Mouse (Mus musculus): Measurements from ENCODE around the gene Muc13. TPM values are rescaled to one million over a fixed set of nuclear protein-coding genes. Genes with fewer than 3 reads are reported as not detected.
A peak's percentile ranks its signal among the peaks of the same experiment; 100 is the strongest.

Muc13 gene
- polyA plus RNA-seq, 1 experiment from 2014 or later: not detected

DNA sequence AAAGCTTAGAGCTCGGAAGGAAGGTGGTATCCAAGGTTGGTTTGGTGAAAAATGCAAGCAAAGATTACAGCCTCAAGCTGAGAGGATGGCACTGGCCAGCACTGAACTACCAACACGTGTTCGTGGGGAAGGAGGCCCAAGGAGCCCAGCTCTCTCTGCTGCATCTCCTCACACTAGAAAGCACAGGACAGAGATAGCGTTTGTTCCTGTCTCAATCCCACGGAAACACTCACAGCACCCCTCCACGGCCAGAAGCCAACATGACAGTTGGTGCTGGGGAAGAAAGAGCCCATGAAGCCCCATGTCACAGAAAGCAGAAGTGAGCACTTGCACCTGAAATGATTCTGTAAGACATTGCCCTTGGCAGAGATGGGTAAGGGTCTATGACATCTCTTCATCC is 37.4 kb upstream of the Muc13 start:
- Histone ChIP-seq H3K9ac (no peak overlapping the region), H3K27me3 (no peaks in the 10 kb centered on the region), H3K4me2 (no peak overlapping the region), H3K9me3 (no peaks in the 10 kb centered on the region), H3K4me3 (no peak overlapping the region), H3K36me3 (peaks cover 5% of the 10 kb centered on the region; the same call in 1 of the 2 replicates), H3K4me1 (replicated peaks) (no peaks in the 10 kb centered on the region), H3K27ac (no peak overlapping the region)
- ATAC-seq (ENCODE audit: low FRiP score): no peak
- WGBS: 61% methylated on average over 6 of the region's 6 CpGs

DNA sequence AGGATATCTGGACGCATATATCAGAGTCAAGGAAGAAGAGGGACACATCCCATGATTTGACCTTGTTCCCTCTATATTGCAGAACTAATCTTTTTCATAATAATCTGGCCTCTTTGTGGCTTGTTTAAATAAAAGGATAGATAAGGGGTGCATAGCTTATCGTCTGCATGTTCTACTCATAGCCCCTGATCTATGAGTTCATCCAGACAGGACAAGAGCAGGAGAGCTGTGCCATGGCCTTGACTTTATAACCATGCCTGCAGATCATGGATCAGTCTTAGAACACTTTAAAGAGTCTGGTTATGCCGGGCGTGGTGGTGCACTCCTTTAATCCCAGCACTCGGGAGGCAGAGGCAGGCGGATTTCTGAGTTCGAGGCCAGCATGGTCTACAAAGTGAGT is 34.6 kb upstream of the Muc13 start:
- Histone ChIP-seq H3K4me2 (no peak overlapping the region), H3K4me1 (replicated peaks) (peaks cover 3% of the 10 kb centered on the region), H3K27ac (no peak overlapping the region), H3K9ac (no peak overlapping the region), H3K36me3 (0 out of 2 replicates have a peak, but pooled peaks cover 3% of the 10 kb centered on the region), H3K9me3 (no peaks in the 10 kb centered on the region), H3K4me3 (no peak overlapping the region), H3K27me3 (no peaks in the 10 kb centered on the region)
- ATAC-seq (ENCODE audit: low FRiP score): no peak
- WGBS: 94% methylated on average over 7 of the region's 7 CpGs

- H3K9ac ChIP-seq: no peak overlapping the region
- H3K9me3 ChIP-seq: no peaks in the 10 kb centered on the region
- no peaks in the 10 kb centered on the region for H3K36me3 ChIP-seq
- H3K4me1 ChIP-seq (replicated peaks): peaks cover 12% of the 10 kb centered on the region
- H3K27ac ChIP-seq: no peak overlapping the region
- no peak overlapping the region for H3K4me3 ChIP-seq
- no peak for ATAC-seq (ENCODE audit: low FRiP score)
- 32% methylated on average over 5 of the region's 5 CpGs for WGBS
- H3K4me2 ChIP-seq: peak overlapping the region; percentile 3; the same call in 1 of the 2 replicates
- H3K27me3 ChIP-seq: no peaks in the 10 kb centered on the region
Observed at GRCm38 (mm10) chr16:33760542-33760941, 33.3 kb upstream of the Muc13 start.

DNA sequence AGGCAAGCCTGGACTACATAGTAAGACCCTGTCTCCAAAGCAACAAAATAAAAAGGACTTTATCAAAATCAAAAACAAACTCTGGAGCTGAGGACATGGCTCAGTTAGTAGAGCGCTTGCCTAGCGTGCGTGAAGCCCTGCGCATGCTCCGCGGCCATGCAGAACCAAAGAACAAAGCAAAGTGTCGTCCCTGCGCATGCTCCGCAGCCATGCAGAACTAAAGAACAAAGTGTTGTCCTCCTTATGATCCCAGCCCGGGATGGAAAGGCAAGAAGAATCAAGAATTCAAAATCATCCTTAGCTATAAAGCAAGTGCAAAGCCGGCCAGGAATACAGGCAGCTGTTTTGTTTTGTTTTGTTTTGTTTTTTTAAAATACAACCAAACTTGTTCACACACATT is 32.8 kb upstream of the Muc13 start:
- H3K4me2 ChIP-seq: peak overlapping the region; percentile 3; the same call in 1 of the 2 replicates
- 41% methylated on average over 11 of the region's 11 CpGs for WGBS

GRCm38 (mm10) chr16:33764501-33765193 is 29.2 kb upstream of the Muc13 start:
- H3K36me3 ChIP-seq: 0 out of 2 replicates have a peak, but pooled peaks cover 5% of the 10 kb centered on the region
- H3K9me3 ChIP-seq: no peaks in the 10 kb centered on the region
- H3K4me3 ChIP-seq: no peak overlapping the region
- peak overlapping the region; percentile 46 for H3K27ac ChIP-seq
- WGBS: 38% methylated on average over 12 of the region's 12 CpGs
- ATAC-seq (ENCODE audit: low FRiP score): no peak
- no peaks in the 10 kb centered on the region for H3K27me3 ChIP-seq
- 0 out of 2 replicates have a peak overlapping the region, but pooled peaks have one; percentile 4 for H3K9ac ChIP-seq
- H3K4me2 ChIP-seq: peak overlapping the region; percentile 30
- peaks cover 12% of the 10 kb centered on the region for H3K4me1 ChIP-seq (replicated peaks)

More for the DNA sequence above, 32.8 kb upstream of the Muc13 start:
- Histone ChIP-seq H3K36me3 (no peaks in the 10 kb centered on the region), H3K27me3 (no peaks in the 10 kb centered on the region), H3K9ac (no peak overlapping the region), H3K4me3 (no peak overlapping the region), H3K9me3 (no peaks in the 10 kb centered on the region), H3K4me1 (replicated peaks) (peaks cover 12% of the 10 kb centered on the region), H3K27ac (no peak overlapping the region)
- ATAC-seq (ENCODE audit: low FRiP score): peak; percentile 57; the same call in 1 of the 2 replicates

DNA sequence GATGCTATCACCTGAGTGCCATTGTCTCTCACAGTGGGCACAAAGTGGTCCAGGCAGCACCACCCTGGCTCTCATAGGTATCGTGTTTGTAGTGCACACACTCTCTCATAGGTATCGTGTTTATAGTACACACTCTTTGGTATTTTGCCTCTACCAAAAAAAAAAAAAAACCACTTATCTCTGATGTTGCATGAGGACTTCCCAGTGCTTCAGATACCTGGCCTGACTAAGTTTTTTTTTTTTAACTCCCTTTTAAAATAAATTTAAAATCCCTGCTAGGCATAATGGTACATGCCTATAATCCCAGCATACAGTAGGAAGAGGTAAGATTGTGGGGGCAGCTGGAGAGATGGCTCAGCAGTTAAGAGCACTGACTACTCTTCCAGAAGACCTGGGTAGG is 28.4 kb upstream of the Muc13 start:
- H3K36me3 ChIP-seq: 0 out of 2 replicates have a peak, but pooled peaks cover 5% of the 10 kb centered on the region
- H3K27ac ChIP-seq: no peak overlapping the region
- WGBS: 93% methylated on average over 2 of the region's 2 CpGs
- H3K9me3 ChIP-seq: no peaks in the 10 kb centered on the region
- no peak for ATAC-seq (ENCODE audit: low FRiP score)
- H3K4me1 ChIP-seq (replicated peaks): peaks cover 12% of the 10 kb centered on the region
- H3K9ac ChIP-seq: no peak overlapping the region
- no peaks in the 10 kb centered on the region for H3K27me3 ChIP-seq
- no peak overlapping the region for H3K4me2 ChIP-seq
- no peak overlapping the region for H3K4me3 ChIP-seq

DNA sequence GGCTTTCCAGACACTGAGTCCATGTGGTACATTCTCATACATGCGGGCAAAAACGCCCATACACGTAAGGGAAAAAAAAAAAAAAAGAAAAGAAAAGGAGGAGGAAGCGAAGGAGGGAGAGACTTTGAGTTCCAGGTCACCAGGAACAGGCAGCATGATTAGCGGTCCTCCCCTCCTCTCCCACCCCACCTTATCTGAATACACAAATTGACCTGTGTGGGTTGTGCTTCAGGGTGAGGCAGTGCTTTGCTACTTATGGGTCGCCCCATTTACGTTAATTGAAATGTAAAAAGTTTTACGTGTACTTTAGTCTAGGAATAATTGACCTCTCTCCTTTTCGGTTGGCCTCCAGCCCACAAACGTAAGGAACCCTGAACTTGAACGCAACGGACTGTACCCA is 27.5 kb upstream of the Muc13 start:
- 89% methylated on average over 12 of the region's 12 CpGs for WGBS
- Histone ChIP-seq H3K27me3 (no peaks in the 10 kb centered on the region), H3K9me3 (no peaks in the 10 kb centered on the region), H3K9ac (no peak overlapping the region), H3K36me3 (0 out of 2 replicates have a peak, but pooled peaks cover 5% of the 10 kb centered on the region), H3K4me2 (no peak overlapping the region), H3K4me3 (no peak overlapping the region), H3K27ac (no peak overlapping the region), H3K4me1 (replicated peaks) (peaks cover 12% of the 10 kb centered on the region)
- no peak for ATAC-seq (ENCODE audit: low FRiP score)

DNA sequence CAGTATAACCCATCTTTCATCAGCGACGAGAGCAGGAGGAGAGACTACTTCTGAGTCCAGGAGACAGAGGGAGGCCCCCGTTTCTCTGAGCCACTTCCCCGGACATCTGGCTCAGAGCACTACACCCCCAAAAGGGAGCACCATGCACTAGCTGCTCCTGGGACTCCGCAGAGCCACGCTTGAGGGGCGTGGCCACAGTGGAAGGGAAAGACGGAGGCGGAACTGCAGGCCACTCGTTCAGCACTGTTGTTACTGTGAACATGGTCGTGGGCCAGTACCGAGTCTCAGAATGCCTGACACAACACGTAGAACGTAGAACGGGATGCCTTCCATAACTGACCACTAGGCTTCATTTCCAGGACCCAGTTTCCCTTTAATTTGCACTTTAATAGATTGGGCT is 27.1 kb upstream of the Muc13 start:
- Histone ChIP-seq H3K9me3 (no peaks in the 10 kb centered on the region), H3K4me1 (replicated peaks) (peaks cover 12% of the 10 kb centered on the region)
- 69% methylated on average over 15 of the region's 15 CpGs for WGBS

DNA sequence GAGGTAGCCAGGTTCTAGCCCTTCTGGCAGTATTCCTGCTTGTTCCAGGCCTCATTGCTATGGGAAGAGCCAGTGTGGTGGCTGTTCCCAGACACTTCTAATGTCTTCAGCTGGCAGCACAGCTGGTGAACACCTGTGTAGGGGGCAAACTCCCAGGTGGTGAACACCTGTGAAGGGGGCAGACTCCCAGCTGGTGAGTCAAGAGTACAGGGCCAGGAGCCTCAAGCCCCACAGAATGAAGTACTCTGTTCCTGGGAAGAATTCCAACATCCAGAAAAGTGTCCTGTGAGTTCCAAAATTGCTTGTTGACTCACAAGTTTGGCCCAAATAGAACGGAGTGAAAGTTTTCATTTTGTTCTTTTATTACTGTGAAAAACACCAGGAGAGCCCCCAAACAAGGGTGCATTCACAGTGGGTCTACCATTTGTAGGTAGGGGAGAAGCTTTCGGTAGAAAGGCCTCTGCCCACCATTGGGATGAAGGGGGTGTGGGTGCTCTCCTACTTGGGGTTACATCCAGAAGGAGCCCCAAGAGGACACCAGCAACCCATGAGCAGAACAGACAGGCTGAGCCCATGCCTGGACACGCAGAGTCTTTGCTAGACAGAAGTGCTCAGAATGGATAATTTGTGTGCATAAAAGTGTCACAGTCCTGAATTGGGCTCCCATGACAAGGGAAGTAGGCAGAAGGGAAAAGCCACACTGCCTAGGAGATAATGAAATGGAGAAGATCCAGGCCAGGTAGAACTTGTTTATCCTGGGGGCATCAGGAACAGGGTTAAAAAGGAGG is 25.2 kb upstream of the Muc13 start:
- peaks cover 12% of the 10 kb centered on the region for H3K4me1 ChIP-seq (replicated peaks)
- H3K9me3 ChIP-seq: no peaks in the 10 kb centered on the region
- H3K4me3 ChIP-seq: no peak overlapping the region
- H3K4me2 ChIP-seq: no peak overlapping the region
- H3K27ac ChIP-seq: no peak overlapping the region
- WGBS: 94% methylated on average over 3 of the region's 3 CpGs
- ATAC-seq (ENCODE audit: low FRiP score): no peak
- no peaks in the 10 kb centered on the region for H3K27me3 ChIP-seq
- H3K36me3 ChIP-seq: 0 out of 2 replicates have a peak, but pooled peaks cover 5% of the 10 kb centered on the region
- H3K9ac ChIP-seq: no peak overlapping the region

More for the DNA sequence above, 27.1 kb upstream of the Muc13 start:
- Histone ChIP-seq H3K27ac (no peak overlapping the region), H3K4me2 (no peak overlapping the region), H3K9ac (no peak overlapping the region), H3K4me3 (no peak overlapping the region), H3K27me3 (no peaks in the 10 kb centered on the region), H3K36me3 (0 out of 2 replicates have a peak, but pooled peaks cover 5% of the 10 kb centered on the region)
- no peak for ATAC-seq (ENCODE audit: low FRiP score)

DNA sequence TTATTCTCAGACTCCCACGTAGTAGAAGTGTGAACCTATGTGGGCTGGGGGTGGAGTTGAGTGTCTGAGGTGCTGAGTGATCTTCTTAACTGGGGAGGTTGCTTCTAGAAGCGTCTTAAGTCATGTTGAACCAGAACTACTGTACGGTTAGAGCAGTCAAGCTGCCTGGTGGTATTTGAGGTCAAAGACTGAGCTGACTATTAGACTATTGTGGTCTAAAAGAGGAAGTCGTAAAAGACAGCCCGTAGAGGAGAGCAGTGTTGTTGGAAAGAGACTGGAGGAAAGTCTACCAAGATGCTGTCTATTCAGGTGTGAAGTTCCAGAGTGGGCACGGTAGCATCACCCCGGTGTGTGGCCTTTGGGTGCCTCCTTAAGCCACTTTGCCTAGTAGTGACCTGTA is 24.0 kb upstream of the Muc13 start:
- Histone ChIP-seq H3K4me1 (replicated peaks) (peaks cover 2% of the 10 kb centered on the region), H3K4me3 (no peak overlapping the region), H3K27me3 (no peaks in the 10 kb centered on the region), H3K27ac (no peak overlapping the region), H3K9me3 (no peaks in the 10 kb centered on the region), H3K4me2 (no peak overlapping the region), H3K9ac (no peak overlapping the region), H3K36me3 (0 out of 2 replicates have a peak, but pooled peaks cover 5% of the 10 kb centered on the region)
- WGBS: 88% methylated on average over 7 of the region's 7 CpGs
- no peak for ATAC-seq (ENCODE audit: low FRiP score)

- no peak overlapping the region for H3K9ac ChIP-seq
- H3K9me3 ChIP-seq: no peaks in the 10 kb centered on the region
- H3K4me3 ChIP-seq: no peak overlapping the region
- H3K27me3 ChIP-seq: no peaks in the 10 kb centered on the region
- H3K4me1 ChIP-seq (replicated peaks): no peaks in the 10 kb centered on the region
- WGBS: 95% methylated on average over 4 of the region's 4 CpGs
- H3K27ac ChIP-seq: no peak overlapping the region
- 0 out of 2 replicates have a peak, but pooled peaks cover 5% of the 10 kb centered on the region for H3K36me3 ChIP-seq
- no peak for ATAC-seq (ENCODE audit: low FRiP score)
- no peak overlapping the region for H3K4me2 ChIP-seq
Observed at GRCm38 (mm10) chr16:33770778-33771454, 22.9 kb upstream of the Muc13 start.

DNA sequence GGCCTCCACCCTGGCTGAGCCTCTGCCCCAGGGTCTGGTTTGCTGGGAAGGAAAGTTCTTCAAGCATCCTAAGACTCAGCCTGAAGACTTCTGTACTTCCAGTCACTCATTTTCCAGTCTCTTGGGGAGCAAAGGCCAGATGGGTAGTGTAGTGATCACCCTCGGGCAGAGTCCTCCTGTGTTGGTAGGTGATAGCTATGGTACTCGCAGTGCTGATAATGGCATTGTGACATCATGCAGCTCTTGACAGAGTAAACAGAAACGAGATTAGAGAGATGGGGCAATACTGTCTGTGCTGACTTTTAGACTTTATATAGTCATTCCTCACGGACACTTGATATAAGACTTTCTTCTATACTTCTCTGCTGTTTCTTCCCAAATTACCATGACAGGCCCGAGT is 21.0 kb upstream of the Muc13 start:
- no peaks in the 10 kb centered on the region for H3K9me3 ChIP-seq
- WGBS: 90% methylated on average over 5 of the region's 5 CpGs
- H3K4me3 ChIP-seq: no peak overlapping the region
- no peaks in the 10 kb centered on the region for H3K36me3 ChIP-seq
- H3K27me3 ChIP-seq: no peaks in the 10 kb centered on the region
- no peak overlapping the region for H3K27ac ChIP-seq
- no peaks in the 10 kb centered on the region for H3K4me1 ChIP-seq (replicated peaks)
- H3K4me2 ChIP-seq: no peak overlapping the region
- H3K9ac ChIP-seq: no peak overlapping the region
- ATAC-seq (ENCODE audit: low FRiP score): no peak

Data from hindbrain, embryonic 13.5 days (tissue).